Mouse (Mus musculus) testis, postnatal 10 days (tissue): Measurements from ENCODE around the gene Tbc1d10c.
"Not testable (repeated sequence)": the region's sequence is repeated elsewhere in the genome, so short reads cannot be mapped to it uniquely, and the experiment has no call there.

Experiments
- DNase-seq: peaks from one replicate; pipeline ENCODE4 v3.0.0; 2021; ENCODE audit warnings: low spot score

Tbc1d10c gene

DNA sequence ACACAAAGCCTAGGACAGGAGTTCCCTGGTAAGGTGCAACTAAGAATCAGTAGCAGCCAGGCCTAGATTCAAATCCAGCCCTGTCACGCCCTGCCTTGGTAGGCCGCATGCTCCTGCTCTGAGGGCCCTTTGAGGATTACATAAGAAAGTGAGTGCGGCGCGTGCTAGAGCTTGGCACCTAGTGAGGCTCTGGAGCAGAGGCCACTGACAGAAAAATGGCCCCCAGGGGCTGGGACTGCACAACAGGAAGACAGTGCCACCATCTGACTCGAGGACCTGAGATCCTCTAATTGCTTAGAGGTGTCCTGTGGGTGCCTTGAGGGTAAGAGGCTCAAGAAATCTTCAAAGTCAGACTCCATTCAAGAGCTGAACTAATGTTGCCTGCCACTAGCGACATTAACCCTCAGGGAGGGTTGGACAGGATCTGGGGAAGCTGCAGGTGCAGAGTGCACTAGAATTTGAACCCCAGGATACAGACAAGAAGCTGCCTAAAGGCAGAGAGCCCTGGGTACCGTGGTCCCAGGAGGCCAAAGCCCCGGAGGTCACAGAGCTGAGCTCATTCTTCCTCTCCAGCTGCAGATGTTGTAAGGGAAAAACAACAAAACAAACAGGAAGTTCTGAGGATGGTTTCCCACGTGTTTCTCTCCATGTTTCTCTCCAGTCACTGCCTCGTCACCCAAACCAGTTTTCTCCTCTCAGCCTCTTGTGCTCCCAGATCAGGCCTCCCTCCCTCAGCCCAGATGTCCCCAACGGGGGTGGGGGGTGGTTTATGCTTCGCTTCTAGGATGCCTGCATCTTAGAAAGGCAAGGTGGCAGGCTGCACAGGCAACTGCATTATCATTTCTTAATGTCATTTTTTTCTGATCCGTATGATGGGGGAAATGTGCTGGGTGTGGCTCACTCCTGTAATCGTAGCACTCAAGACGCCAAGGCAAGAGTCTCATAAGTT lies 46.3 kb downstream of the Tbc1d10c start:
- DNase-seq = no peak

- DNase-seq = no peak
Observed at GRCm38 (mm10) chr19:4143759-4144268, 47.3 kb downstream of the Tbc1d10c start, which contains the start of gene Cabp4. Cabp4 (minus strand) TSS chr19:4144033.

DNA sequence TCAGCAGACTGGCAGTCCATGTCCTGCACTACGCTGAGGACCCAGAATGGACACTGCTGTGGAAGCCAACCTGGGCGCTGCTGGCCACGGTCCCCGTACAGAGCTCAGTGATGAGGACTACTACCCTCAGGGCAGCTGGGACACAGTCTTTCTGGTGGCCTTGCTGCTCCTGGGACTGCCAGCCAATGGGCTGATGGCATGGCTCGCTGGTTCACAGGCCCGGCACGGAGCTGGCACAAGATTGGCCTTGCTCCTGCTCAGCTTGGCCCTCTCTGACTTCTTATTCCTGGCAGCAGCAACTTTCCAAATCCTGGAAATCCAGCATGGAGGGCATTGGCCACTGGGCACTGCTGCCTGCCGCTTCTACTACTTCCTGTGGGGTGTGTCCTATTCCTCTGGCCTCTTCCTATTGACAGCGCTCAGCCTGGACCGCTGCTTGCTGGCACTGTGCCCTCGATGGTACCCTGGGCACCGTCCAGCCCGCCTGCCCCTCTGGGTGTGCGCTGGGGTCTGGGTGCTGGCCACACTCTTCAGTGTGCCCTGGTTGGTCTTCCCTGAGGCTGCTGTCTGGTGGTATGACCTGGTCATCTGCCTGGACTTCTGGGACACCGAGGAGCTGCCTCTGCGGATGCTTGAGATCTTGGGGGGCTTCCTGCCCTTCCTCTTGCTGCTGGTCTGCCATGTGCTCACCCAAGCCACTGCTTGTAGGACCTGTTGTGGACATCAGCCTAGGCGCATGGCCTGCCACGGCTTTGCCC lies 48.5 kb downstream of the Tbc1d10c start:
- no peak for DNase-seq

DNA sequence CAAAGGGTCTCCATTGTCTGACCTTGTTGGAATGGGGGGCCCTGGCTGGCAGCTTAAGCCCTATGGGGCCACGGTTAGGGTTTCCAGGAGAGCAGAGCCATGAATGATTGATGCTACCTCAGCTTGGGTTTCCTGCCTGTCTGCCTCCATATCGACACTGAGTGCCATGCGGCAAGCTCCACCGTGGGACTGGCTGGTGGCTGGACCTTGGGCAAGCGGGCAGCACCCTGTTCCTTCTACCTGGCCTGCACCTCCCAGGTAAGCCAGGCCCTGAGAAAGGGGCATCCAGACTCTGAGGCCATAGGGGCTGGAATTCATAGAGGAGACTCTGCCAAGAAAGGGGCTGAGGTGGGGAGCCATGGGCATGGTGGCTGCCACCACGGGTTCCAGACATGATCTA lies 50.9 kb downstream of the Tbc1d10c start:
- DNase-seq = no peak

DNA sequence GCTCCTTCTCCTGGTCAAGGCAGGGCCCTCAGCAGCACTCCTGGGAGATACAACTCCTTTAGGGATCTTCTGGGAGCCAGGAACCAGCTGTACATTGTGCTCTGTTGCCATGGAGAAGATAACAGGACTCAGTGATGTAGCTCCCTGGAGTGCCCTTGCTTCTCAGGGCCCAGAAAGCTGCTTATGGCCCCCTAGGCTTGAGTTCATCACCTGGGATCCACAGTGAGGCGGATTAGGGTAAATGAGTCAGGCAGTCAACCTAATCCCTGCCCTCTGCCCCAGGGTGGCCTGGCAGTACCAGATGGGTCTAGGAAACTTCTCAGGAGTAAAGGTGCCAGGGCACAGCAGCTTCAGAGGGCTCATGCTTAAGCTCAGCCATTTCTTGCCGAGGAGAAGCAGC lies 51.6 kb downstream of the Tbc1d10c start, which contains the start of gene Gpr152:
Gpr152 (plus strand) TSS at position 342 of the 400 bp plus-strand sequence.
- no peak for DNase-seq

DNA sequence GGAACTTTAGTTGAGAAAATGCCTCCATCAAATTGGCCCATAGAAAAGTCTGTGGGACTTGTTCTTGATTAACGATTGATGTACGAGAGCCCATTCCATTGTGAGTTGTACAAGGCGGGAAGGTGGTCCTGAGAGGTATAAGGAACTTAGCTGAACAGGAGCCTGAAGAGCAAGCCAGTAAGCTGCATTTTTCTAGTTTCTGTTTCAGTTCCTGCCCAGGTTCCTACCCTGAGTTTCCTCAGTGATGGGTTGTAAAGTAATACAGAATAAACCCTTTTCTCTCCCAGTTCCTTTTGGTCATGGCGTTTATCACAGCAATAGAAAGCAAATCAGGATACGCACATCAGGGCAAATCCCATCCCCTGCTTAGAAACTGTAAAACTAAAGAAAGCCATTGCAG lies 53.2 kb downstream of the Tbc1d10c start:
- no peak for DNase-seq

DNA sequence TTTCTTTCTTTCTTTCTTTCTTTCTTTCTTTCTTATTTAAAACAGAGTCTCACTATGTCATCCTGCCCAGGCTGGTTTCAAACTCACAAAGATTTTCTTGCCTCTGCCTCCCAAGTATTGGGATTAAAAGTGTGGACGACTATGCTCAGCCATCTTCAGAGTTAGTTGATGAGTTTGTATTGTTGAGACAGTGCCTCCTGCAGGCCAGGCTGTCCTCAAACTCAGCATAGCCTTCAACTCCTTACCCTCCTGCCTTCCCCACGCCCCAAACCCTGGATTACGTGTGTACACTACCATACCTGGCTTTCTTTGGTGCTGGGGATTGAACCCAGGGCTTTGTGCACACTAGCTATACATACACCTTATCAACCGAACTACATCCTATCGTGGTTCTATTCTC lies 54.6 kb downstream of the Tbc1d10c start:
- DNase-seq = no peak

DNA sequence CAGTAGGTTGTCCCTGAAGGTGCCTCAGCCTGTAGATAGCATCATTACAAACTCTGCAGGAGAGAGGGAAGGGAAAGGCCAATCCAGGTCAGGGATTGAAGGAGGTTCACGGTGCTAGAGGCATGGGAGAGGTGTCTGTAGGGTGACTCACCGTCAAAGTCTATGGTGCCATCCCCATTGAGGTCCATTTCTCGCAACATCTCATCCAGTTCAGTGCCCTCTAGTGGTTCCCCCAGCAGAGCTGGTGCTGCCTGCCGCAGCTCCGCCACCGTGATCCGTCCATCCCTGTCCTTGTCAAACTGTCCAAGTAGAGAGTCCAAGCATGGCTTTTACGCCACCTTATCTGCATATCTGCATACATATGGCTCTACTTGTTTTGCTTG lies 55.1 kb downstream of the Tbc1d10c start:
- DNase-seq = not testable (repeated sequence)

- DNase-seq = not testable (repeated sequence)
Observed at GRCm38 (mm10) chr19:4135229-4135962, 55.7 kb downstream of the Tbc1d10c start.

DNA sequence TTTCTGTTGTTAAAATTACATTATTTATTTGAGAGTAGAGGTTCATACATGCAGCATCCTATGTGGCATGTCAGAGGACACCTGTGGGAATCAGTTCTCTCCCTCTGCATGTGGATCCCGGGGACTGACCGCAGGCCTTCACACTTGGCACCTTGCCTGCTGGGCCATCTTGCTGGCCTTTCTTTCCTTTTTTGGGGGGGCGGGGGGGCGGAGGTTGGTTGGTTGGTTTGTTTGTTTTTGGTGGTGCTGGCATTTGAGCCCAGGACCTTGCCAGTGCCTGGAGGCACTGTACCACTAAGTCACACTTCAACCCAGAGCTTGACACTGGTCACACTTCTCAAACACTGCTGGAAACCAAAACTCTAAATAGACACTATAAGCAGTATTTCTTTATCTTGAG lies 56.7 kb downstream of the Tbc1d10c start:
- DNase-seq = no peak
